Mouse (Mus musculus): ENCODE measurements at regions not wholly inside any gene's neighbourhood (a gene's known extent, or its start where the extent isn't known, plus 50 kb on each side); places are given as distances from the start of the nearest gene placed in this dataset.
A peak's percentile ranks its signal among the peaks of the same experiment; 100 is the strongest.

DNA sequence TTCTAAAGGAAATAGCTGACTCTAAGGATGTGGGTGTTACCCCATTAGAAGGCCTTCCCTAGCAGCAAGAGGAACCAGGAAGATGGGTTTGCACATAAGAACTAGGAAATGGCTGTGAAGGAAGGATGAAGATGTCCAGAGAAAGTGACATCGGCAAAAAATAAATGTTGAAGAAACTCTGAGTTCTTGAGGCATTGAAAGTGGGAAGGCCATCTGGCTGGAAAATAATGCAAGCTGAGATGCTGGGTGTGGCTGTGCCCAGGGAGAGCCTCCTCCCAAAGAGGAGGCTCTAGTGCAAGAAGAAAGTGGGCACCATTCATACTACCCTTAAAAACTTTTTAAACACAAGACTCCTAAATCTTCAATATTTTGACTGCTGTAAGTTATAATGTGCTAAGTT lies 99.9 kb upstream of the F13a1 start:
- DNase-seq (ENCODE audit: extremely low spot score in 1 of 2, low spot score in 1 of 2), result no peak

GRCm38 (mm10) chr13:37149066-37149781 lies 99.2 kb upstream of the F13a1 start:
- no peak for DNase-seq (ENCODE audit: extremely low spot score in 1 of 2, low spot score in 1 of 2)

DNA sequence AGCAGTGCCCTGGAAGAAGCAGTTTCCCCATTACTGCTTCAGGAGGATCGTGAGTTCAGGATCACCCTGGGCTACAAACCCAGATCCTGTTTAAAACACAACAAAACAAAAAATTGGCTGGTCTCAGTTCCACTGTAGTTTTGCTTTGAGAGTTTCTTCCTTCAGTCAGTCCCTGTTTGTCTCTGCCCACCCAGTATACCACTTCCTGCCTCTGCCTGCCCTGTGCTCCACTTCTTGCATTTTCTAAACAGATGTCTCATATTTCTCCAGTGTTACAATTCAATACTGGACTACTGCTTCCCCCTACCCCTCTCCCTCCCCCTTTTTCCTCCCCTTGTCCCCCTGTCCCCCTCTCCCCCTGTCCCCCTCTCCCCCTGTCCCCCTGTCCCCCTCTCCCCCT lies 98.6 kb upstream of the F13a1 start:
- no peak for DNase-seq (ENCODE audit: extremely low spot score in 1 of 2, low spot score in 1 of 2)

- no peak for DNase-seq (ENCODE audit: extremely low spot score in 1 of 2, low spot score in 1 of 2)
Measured at GRCm38 (mm10) chr13:37147790-37148189, 97.7 kb upstream of the F13a1 start.

- DNase-seq (ENCODE audit: extremely low spot score in 1 of 2, low spot score in 1 of 2), result no peak
Measured at GRCm38 (mm10) chr13:37142812-37143211, 92.8 kb upstream of the F13a1 start.

- no peak for DNase-seq (ENCODE audit: extremely low spot score in 1 of 2, low spot score in 1 of 2)
Measured at GRCm38 (mm10) chr13:37135115-37135514, 85.1 kb upstream of the F13a1 start.

GRCm38 (mm10) chr13:37134518-37134917 lies 84.5 kb upstream of the F13a1 start:
- no peak for DNase-seq (ENCODE audit: extremely low spot score in 1 of 2, low spot score in 1 of 2)

GRCm38 (mm10) chr13:37130637-37131036 lies 80.6 kb upstream of the F13a1 start:
- peak in 1 of 2 experiments; percentile 10 for DNase-seq (ENCODE audit: extremely low spot score in 1 of 2, low spot score in 1 of 2)

DNA sequence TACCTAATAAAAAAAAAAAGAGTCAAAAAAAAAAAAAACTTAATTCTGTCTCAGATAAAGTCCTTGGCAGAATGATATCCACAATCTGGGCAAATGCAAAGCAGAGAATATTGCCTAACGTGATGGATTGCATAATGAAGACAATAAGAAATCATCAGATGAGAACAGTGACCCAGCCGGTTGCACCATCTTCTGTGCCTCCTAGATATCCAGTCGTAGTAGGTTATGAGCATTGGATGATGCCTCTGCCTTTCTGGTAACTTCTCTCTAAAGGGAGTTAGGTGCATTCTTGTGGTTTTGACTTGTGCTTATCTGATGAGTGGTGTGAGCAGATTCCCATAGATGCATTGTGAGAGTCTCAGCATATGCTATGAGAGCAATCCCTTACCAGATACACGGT lies 71.6 kb upstream of the F13a1 start:
- no peak for DNase-seq (ENCODE audit: extremely low spot score in 1 of 2, low spot score in 1 of 2)

DNA sequence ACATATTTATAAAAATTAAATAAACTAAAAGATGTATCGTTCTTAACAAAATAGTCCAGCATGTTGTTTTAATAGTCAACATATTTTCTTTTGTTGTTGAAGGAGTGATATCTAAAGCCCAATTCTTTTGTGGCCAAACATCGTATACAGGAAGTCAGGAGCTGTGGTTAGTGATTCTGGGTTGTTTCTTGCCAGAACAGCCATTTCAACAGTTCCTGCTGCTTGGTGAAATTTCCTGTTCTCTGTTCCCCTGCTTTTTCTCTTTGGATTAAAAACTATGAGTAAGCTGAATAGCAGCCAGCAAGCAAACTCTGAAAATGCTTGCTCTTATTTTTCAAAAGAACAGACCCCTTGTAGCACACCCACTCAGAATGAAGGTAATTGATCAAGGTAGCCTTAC lies 70.2 kb upstream of the F13a1 start:
- DNase-seq (ENCODE audit: extremely low spot score in 1 of 2, low spot score in 1 of 2), result no peak

DNA sequence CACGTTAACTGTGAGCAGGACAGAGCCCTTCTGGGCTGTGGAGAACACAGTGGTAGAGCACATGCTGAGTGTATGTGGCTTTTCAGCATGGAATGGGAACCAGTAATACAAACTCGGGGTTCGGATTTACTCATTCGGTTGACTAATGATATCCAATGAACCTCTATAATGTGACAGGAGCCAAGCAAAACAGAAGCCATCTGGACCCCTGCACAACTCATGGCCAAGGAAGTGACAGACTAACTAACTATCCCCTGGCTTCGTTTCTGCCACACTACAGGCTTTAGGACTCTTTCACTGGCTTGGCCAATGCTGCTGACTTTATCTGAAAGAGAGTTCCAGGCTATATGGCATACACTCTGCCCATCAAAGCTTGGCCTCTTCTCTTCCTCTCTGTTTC lies 64.3 kb upstream of the F13a1 start:
- no peak for DNase-seq (ENCODE audit: extremely low spot score in 1 of 2, low spot score in 1 of 2)

- DNase-seq (ENCODE audit: extremely low spot score in 1 of 2, low spot score in 1 of 2), result no peak
Measured at GRCm38 (mm10) chr13:37111747-37112146, 61.7 kb upstream of the F13a1 start.

GRCm38 (mm10) chr13:37107721-37108120 lies 57.7 kb upstream of the F13a1 start:
- DNase-seq (ENCODE audit: extremely low spot score in 1 of 2, low spot score in 1 of 2), result no peak

- no peak for DNase-seq (ENCODE audit: extremely low spot score in 1 of 2, low spot score in 1 of 2)
Measured at GRCm38 (mm10) chr13:37106009-37106408, 56.0 kb upstream of the F13a1 start.

DNA sequence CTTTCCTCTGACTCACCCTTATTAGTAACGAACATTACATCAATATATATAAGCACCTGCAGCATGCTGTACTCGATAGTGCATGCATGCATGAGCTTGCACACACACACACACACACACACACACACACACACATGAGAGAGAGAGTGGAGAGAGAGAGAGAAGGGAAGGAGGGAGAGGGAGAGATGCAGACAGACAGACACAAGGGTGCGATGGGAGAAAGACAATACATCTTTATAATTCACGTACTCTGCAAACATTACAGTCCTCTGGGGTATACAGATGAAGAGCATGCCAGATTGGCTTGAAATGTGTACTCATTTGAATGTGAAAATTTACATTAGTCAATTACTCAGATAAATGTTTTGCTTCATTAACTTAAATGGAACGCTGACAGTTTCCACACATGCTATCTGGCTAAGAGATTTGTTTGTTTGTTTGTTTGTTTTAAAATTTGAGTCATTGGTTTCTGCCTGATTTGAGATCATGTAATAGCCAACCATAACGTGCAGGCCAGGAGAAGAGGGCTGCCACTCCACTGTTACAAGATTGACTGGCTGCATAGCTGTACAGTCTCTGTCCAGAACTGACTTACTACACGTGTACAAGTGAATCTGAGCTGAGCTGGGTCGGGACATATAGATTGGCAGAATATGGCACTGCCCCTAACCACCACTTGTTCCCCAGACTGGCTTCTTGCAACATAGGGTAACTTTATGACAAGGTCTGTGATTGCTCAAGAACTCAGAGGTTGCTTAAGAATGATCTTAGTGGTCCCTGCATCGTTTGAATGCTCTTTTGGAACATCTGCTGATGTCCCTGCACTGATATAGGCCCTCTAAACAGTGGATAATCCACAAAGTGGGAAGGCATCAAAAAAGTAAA lies 54.6 kb upstream of the F13a1 start:
- no peak for DNase-seq (ENCODE audit: extremely low spot score in 1 of 2, low spot score in 1 of 2)

GRCm38 (mm10) chr13:37103741-37104296 lies 53.8 kb upstream of the F13a1 start:
- no peak for DNase-seq (ENCODE audit: extremely low spot score in 1 of 2, low spot score in 1 of 2)

DNA sequence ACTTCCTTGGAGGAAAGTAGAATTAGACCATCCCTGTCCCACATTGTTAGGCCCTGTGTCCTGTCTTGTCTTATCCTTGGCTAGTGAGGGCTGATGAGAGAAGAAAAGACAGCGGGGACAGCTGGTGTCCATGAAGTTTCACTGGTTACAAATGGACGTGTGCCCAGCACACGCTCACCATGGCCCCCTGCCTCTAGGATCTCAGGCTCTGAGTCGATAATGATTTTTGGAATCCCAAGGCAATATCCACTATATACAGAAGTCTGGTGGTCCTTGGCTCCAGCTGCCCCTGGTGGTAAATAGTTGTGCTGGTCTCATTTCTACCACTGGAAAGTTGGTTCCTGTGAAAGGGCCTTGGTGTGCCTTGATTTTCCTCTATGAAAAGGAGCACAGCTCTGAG lies 51.7 kb upstream of the F13a1 start:
- no peak for DNase-seq (ENCODE audit: extremely low spot score in 1 of 2, low spot score in 1 of 2)
